Mouse (Mus musculus) kidney, postnatal 25 days (tissue): ENCODE results near the gene Kdm6b.

ENCODE experiments used
- DNase-seq, 2 experiments: peaks; one replicate each; pipeline ENCODE4 v3.0.0; 2021; ENCODE audit warnings: mixed read lengths in 2 of 2

The Kdm6b gene

GRCm38 (mm10) chr11:69364910-69365309 lies 48.6 kb downstream of the Kdm6b start:
- peak; percentile 97 to 99 for DNase-seq

DNA sequence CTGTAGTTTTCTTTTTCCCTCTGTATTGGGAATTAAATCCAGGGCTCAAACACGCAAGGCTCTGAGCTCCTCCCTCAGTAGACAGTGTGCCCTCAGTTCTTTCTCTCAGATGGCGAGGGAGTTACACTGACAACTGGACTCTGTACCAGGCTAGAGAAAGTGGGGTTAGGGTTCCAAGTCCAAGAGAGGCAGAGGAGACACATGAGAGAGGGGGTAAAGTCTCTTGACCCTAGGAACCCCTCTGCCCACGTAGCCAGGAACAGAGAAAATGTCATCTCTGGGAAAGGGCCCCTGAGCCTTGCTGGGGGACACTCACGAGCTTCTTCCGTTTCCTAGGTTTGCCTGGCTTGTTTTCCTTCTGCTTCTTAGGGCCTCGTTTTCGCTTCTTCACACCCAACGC lies 49.1 kb downstream of the Kdm6b start:
- peak; percentile 58 to 78 for DNase-seq

DNA sequence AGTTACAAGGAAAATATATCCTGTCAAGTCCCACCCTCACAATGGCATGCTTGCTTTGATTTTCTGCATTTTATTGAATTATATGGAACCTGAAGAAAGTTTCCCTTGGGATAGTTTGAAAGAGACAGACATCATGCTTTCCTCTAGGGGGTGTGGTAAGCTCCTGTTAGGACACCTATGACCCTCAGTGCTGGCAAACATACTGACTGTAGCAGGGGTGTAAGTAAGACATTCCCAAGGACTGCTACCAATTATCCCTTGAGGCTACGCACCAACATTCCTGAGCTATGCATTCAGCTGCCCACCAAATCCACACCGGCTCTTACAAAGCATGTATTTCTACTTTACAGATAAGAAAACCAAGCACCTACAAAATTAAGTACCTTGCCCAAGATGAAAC lies 51.0 kb downstream of the Kdm6b start:
- DNase-seq, result peak in 1 of 2 experiments; percentile 21

DNA sequence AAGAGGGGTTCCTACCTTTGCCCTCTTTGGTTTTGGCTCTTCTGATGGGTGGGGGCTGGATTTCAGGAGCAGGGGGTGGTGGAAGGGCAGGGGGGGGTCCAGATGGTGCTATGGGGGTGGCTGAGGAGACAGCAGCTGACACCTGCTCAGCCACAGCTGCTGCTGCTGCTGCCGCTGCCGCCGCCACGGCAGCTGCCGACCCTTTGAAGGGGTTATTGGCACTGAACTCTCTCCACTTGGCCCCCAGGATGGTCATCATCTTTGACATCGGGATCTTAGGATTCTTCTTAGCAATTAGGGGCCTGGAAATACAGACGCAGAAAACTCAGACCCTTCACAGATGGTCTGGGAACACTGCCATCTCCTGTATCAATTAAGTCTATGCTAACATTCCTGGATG lies 51.5 kb downstream of the Kdm6b start:
- DNase-seq, result no peak

DNA sequence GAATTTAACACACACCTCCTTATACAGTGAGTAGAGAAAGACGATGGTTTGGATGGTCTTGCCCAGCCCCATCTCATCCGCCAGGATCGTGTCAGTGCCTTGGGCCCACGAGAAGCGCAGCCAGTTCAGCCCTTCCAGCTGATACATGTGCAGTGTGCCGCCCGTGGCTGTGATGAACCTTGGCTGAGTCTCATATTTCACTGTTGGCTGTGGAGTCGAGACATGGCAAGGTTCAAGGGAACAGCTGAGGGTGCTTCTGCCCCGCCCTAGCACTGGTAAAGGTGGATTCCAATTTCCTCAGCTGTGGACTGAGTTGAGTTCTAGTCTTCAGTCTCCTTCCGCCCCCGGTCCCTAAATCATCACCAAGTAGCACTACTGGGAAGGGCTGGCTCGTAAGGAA lies 55.8 kb downstream of the Kdm6b start:
- no peak for DNase-seq

GRCm38 (mm10) chr11:69356544-69356943 lies 56.9 kb downstream of the Kdm6b start:
- DNase-seq, result no peak
